Mouse (Mus musculus): ENCODE results near the gene Hist1h1t.

DNA sequence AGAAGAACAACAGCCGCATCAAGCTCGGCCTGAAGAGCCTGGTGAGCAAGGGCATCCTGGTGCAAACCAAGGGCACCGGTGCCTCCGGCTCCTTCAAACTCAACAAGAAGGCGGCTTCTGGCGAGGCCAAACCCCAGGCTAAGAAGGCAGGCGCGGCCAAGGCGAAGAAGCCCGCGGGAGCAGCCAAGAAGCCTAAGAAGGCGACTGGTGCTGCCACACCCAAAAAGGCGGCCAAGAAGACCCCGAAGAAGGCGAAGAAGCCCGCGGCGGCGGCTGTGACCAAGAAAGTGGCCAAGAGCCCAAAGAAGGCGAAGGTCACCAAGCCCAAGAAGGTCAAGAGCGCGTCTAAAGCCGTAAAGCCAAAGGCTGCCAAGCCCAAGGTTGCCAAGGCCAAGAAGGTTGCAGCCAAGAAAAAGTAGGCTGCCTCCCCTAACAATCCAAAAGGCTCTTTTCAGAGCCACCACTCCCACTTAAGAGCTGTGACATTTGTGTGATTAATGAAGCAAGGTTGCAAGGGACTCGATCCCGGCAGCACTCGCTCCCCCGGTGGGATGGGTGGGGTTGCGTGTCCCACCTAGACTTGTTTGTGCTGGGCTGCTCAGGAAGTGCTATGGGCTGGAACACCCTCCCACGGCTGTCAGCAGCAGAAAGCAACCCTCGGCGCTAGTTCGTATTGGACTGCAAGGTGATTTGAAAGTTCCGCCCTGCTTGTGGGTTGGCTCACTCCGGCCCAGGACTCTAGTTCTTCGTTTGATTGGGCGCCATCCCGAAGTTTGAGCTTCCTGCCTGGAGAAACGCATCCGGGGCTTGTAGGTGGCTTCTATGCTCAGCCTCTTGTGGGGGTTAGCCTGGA lies 43.7 kb downstream of the Hist1h1t start:
- no peak; the same call in 1 of the 2 replicates for TF ChIP-seq CTCF (IDR thresholded peaks at IDR 0.05; ENCODE audit: low read depth)
- peak; percentile 68 for TF ChIP-seq EP300 (IDR thresholded peaks at IDR 0.05; ENCODE audit: low read depth)
